Mouse (Mus musculus) MEL (cell line): ENCODE measurements around the gene Dapk1.

Source experiments
- BHLHE40 ChIP-seq: IDR thresholded peaks from 2 replicates; pipeline ENCODE4 v1.6.1; 2012; ENCODE audit warnings: low read depth, mild to moderate bottlenecking, inconsistent platforms, low read length, improper control_type of control experiment, borderline replicate concordance
- CHD2 ChIP-seq: IDR thresholded peaks from 2 replicates; pipeline ENCODE4 v1.6.1; 2011; ENCODE audit warnings: low read length, improper control_type of control experiment
- CTCF ChIP-seq, 3 experiments: IDR thresholded peaks in 2 of 3; conservative IDR thresholded peaks in 1 of 3; 2 replicates each; pipeline ENCODE4 v1.5.1; 2011 to 2012; ENCODE audit warnings: low read length in 3 of 3, low read depth in 2 of 3, mild to moderate bottlenecking in 2 of 3, improper control_type of control experiment in 1 of 3, inconsistent platforms in 1 of 3, mixed read lengths in 1 of 3, moderate library complexity in 1 of 3; ENCODE audit not compliant: control insufficient read depth in 1 of 3, insufficient read depth in 1 of 3, poor library complexity in 1 of 3, severe bottlenecking in 1 of 3
- POLR2A ChIP-seq, 2 experiments: IDR thresholded peaks; 2 replicates each; pipeline ENCODE4 v1.6.1; 2011 to 2012; ENCODE audit warnings: low read length in 2 of 2, mild to moderate bottlenecking in 2 of 2, control low read depth in 1 of 2, improper control_type of control experiment in 1 of 2, low read depth in 1 of 2, moderate library complexity in 1 of 2; ENCODE audit not compliant: control insufficient read depth in 1 of 2, insufficient read depth in 1 of 2, poor library complexity in 1 of 2
- RAD21 ChIP-seq: IDR thresholded peaks from 2 replicates; pipeline ENCODE4 v1.6.1; 2011; ENCODE audit warnings: mild to moderate bottlenecking, low read depth, low read length, improper control_type of control experiment
- UBTF ChIP-seq: IDR thresholded peaks from 2 replicates; pipeline ENCODE4 v1.6.1; 2012; ENCODE audit warnings: low read depth, mild to moderate bottlenecking, inconsistent platforms, low read length, improper control_type of control experiment, moderate library complexity, borderline replicate concordance; ENCODE audit not compliant: insufficient read depth

GRCm38 (mm10) chr13:60802749-60803148, 201.0 kb downstream of the Dapk1 start, which contains the start of gene Ctsll3:
- TF ChIP-seq POLR2A (IDR thresholded peaks at IDR 0.05; ENCODE audit: control insufficient read depth in 1 of 2, insufficient read depth in 1 of 2, low read depth in 1 of 2, low read length in 2 of 2, poor library complexity in 1 of 2) (no peak), CTCF (IDR thresholded peaks at IDR 0.05 in 2 of 3, conservative IDR thresholded peaks at IDR 0.05 in 1 of 3; ENCODE audit: control insufficient read depth in 1 of 3, insufficient read depth in 1 of 3, low read depth in 2 of 3, low read length in 3 of 3, poor library complexity in 1 of 3, severe bottlenecking in 1 of 3) (no peak), RAD21 (no peak), UBTF (no peak), BHLHE40 (no peak), CHD2 (no peak)
